Mouse (Mus musculus): ENCODE measurements at regions not wholly inside any gene's neighbourhood (a gene's known extent, or its start where the extent isn't known, plus 50 kb on each side); places are given as distances from the start of the nearest gene placed in this dataset.
A peak's percentile ranks its signal among the peaks of the same experiment; 100 is the strongest.
"Not testable (repeated sequence)": the region's sequence is repeated elsewhere in the genome, so short reads cannot be mapped to it uniquely, and the experiment has no call there.

DNA sequence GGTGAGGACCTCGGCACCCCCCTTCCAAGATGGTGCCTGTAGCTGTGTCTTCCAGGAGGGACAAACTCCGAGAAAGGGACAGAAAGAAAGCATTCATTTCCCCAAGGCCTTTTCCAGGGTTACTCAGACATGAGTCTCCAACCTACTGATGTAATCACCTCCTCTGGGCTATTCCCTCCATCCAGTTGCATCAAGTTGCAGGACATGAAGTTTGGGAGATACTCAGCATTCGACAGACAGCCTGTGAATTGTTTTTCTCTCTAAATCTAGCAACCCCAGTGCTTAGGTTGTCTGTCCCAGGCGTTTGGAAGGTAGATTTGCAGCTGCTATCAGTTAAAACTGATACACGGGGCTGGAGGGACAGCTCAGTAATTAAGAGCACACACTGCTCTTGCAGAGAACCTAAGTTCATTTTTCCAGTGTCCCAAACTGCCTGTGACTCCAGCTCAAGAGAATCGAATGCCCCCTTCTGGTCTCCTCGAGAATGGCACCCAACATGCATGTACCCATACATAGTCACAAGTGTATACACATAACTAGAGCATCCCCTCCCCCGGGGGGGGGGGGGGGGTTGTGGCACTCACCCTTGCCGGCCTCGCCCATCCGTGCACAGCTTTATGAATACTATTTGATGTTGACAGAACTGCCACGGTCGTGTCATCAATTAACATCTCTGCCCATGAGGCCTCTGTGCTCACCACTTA lies 73.8 kb upstream of the Spata13 start:
- H3K36me3 ChIP-seq (ENCODE audit: control insufficient read depth in 1 of 2, insufficient read depth in 2 of 2, low read length in 2 of 2) = no peaks in the 10 kb centered on the region
- no peak overlapping the region for H3K4me3 ChIP-seq (ENCODE audit: control insufficient read depth in 1 of 2, insufficient read depth in 1 of 2, low read depth in 2 of 2, low read length in 2 of 2)
- peak; percentile 32 for DNase-seq (ENCODE audit: low read depth, low spot score)

GRCm38 (mm10) chr14:60576281-60576680 lies 57.5 kb upstream of the Spata13 start:
- no peaks in the 10 kb centered on the region for H3K4me1 ChIP-seq (ENCODE audit: control insufficient read depth in 1 of 2, insufficient read depth in 2 of 2, low read length in 2 of 2)
- DNase-seq (ENCODE audit: low read depth, low spot score) = no peak
- no peak overlapping the region for H3K9ac ChIP-seq (ENCODE audit: control insufficient read depth, low read depth, low read length, poor library complexity, severe bottlenecking)
- no peaks in the 10 kb centered on the region for H3K79me2 ChIP-seq (ENCODE audit: control insufficient read depth, insufficient read depth, low read length, poor library complexity)
- no peak overlapping the region for H3K27ac ChIP-seq (ENCODE audit: control insufficient read depth, low read depth, low read length)
- H3K4me3 ChIP-seq (ENCODE audit: control insufficient read depth in 1 of 2, insufficient read depth in 1 of 2, low read depth in 2 of 2, low read length in 2 of 2) = no peak overlapping the region
- no peaks in the 10 kb centered on the region for H3K9me3 ChIP-seq (replicated peaks; ENCODE audit: insufficient read depth, low read length)
- no peak for TF ChIP-seq RCOR1 (IDR thresholded peaks at IDR 0.05; ENCODE audit: low read depth, low read length)
- no peak for TF ChIP-seq ZNF384 (IDR thresholded peaks at IDR 0.05; ENCODE audit: low read depth, low read length)
- no peak for TF ChIP-seq ZKSCAN1 (IDR thresholded peaks at IDR 0.05; ENCODE audit: low read depth, low read length)
- TF ChIP-seq POLR2AphosphoS2 (IDR thresholded peaks at IDR 0.05; ENCODE audit: low read length) = no peak
- TF ChIP-seq KAT2A (conservative IDR thresholded peaks at IDR 0.05; ENCODE audit: low read depth, low read length) = no peak
- TF ChIP-seq TCF12 (IDR thresholded peaks at IDR 0.05; ENCODE audit: low read depth, low read length) = no peak
- no peak for TF ChIP-seq NELFE (IDR thresholded peaks at IDR 0.05; ENCODE audit: low read depth, low read length)
- no peak for TF ChIP-seq NRF1 (IDR thresholded peaks at IDR 0.05; ENCODE audit: insufficient read depth, low read depth, low read length, poor library complexity, severe bottlenecking)
- TF ChIP-seq MAFK (IDR thresholded peaks at IDR 0.05; ENCODE audit: borderline replicate concordance, low read depth, low read length) = no peak
- no peak for TF ChIP-seq ELF1 (IDR thresholded peaks at IDR 0.05; ENCODE audit: low read depth, low read length)
- no peak for TF ChIP-seq HCFC1 (IDR thresholded peaks at IDR 0.05; ENCODE audit: low read depth, low read length)
- H3K27me3 ChIP-seq (ENCODE audit: control insufficient read depth in 1 of 2, insufficient read depth in 2 of 2, low read length in 2 of 2) = no peaks in the 10 kb centered on the region
- no peaks in the 10 kb centered on the region for H3K36me3 ChIP-seq (ENCODE audit: control insufficient read depth in 1 of 2, insufficient read depth in 2 of 2, low read length in 2 of 2)

More for the DNA sequence above, 73.8 kb upstream of the Spata13 start:
- Histone ChIP-seq H3K9me3 (replicated peaks; ENCODE audit: insufficient read depth, low read length) (no peaks in the 10 kb centered on the region), H3K9ac (ENCODE audit: control insufficient read depth, low read depth, low read length, poor library complexity, severe bottlenecking) (no peak overlapping the region), H3K4me1 (ENCODE audit: control insufficient read depth in 1 of 2, insufficient read depth in 2 of 2, low read length in 2 of 2) (no peaks in the 10 kb centered on the region), H3K27ac (ENCODE audit: control insufficient read depth, low read depth, low read length) (no peak overlapping the region), H3K27me3 (ENCODE audit: control insufficient read depth in 1 of 2, insufficient read depth in 2 of 2, low read length in 2 of 2) (no peaks in the 10 kb centered on the region), H3K79me2 (ENCODE audit: control insufficient read depth, insufficient read depth, low read length, poor library complexity) (no peaks in the 10 kb centered on the region)
- TF ChIP-seq JUND (IDR thresholded peaks at IDR 0.05; ENCODE audit: low read depth, low read length) (no peak), GABPA (IDR thresholded peaks at IDR 0.05; ENCODE audit: low read depth, low read length) (no peak), CTCF (IDR thresholded peaks at IDR 0.05 in 2 of 3, conservative IDR thresholded peaks at IDR 0.05 in 1 of 3; ENCODE audit: control insufficient read depth in 1 of 3, insufficient read depth in 1 of 3, low read depth in 2 of 3, low read length in 3 of 3, poor library complexity in 1 of 3, severe bottlenecking in 1 of 3) (peak; percentile 11 to 47 (median 31); a peak in 4 of 6 replicates), EP300 (IDR thresholded peaks at IDR 0.05; ENCODE audit: low read depth in 1 of 2, low read length in 2 of 2) (no peak), RAD21 (IDR thresholded peaks at IDR 0.05; ENCODE audit: low read depth, low read length) (peak; percentile 24), ETS1 (IDR thresholded peaks at IDR 0.05; ENCODE audit: low read depth, low read length) (no peak), MYC (IDR thresholded peaks at IDR 0.05; ENCODE audit: low read depth, low read length) (no peak), SMC3 (IDR thresholded peaks at IDR 0.05; ENCODE audit: low read depth, low read length) (peak; percentile 49)

DNA sequence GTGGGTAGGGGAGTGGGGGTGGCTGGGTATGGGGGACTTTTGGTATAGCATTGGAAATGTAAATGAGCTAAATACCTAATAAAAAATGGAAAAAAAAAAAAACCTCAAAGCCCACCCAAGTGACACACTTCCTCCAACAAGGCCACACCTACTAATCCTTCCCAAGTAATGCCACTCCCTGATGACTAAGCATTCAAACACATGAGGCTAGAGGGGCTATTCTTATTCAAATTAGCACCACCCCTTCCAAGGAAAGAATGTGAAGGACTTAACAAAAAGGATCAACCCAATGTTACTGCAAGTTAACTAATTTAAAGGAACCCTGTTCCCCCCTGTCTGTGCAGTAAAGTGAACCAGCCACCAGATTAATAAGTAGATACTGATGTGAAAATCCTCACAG lies 53.7 kb upstream of the Spata13 start:
- not testable (repeated sequence) for H3K27me3 ChIP-seq (ENCODE audit: control insufficient read depth in 1 of 2, insufficient read depth in 2 of 2, low read length in 2 of 2); H3K36me3 ChIP-seq (ENCODE audit: control insufficient read depth in 1 of 2, insufficient read depth in 2 of 2, low read length in 2 of 2); H3K4me3 ChIP-seq (ENCODE audit: control insufficient read depth in 1 of 2, insufficient read depth in 1 of 2, low read depth in 2 of 2, low read length in 2 of 2); H3K27ac ChIP-seq (ENCODE audit: control insufficient read depth, low read depth, low read length); H3K9ac ChIP-seq (ENCODE audit: control insufficient read depth, low read depth, low read length, poor library complexity, severe bottlenecking); H3K9me3 ChIP-seq (replicated peaks; ENCODE audit: insufficient read depth, low read length); H3K79me2 ChIP-seq (ENCODE audit: control insufficient read depth, insufficient read depth, low read length, poor library complexity); H3K4me1 ChIP-seq (ENCODE audit: control insufficient read depth in 1 of 2, insufficient read depth in 2 of 2, low read length in 2 of 2); DNase-seq (ENCODE audit: low read depth, low spot score)

All from MEL (cell line).